Mouse (Mus musculus): ENCODE results near the gene Gadd45b.

GRCm38 (mm10) chr10:80880131-80880641, 49.7 kb upstream of the Gadd45b start:
- TF ChIP-seq CTCF (conservative IDR thresholded peaks at IDR 0.05 in 1 of 2, IDR thresholded peaks at IDR 0.05 in 1 of 2; ENCODE audit: low read depth in 2 of 2, low read length in 2 of 2): peak; percentile 94 to 97
- no peak for TF ChIP-seq EP300 (IDR thresholded peaks at IDR 0.05; ENCODE audit: low read length)
- no peak for TF ChIP-seq POLR2A (IDR thresholded peaks at IDR 0.05; ENCODE audit: low read depth, low read length)
- TF ChIP-seq USF2 (conservative IDR thresholded peaks at IDR 0.05; ENCODE audit: low read depth, low read length): 0 out of 2 replicates have a peak, but pooled peaks have one; percentile 29
- no peak for TF ChIP-seq GABPA (IDR thresholded peaks at IDR 0.05; ENCODE audit: insufficient replicate concordance, low read depth, low read length)
- TF ChIP-seq USF1 (IDR thresholded peaks at IDR 0.05; ENCODE audit: low read depth, low read length): peak; percentile 45
- no peak for TF ChIP-seq HCFC1 (IDR thresholded peaks at IDR 0.05; ENCODE audit: low read depth, low read length)
- TF ChIP-seq PAX5 (IDR thresholded peaks at IDR 0.05; ENCODE audit: low read length): no peak
- no peak for TF ChIP-seq KAT2A (IDR thresholded peaks at IDR 0.05; ENCODE audit: insufficient replicate concordance, low read length)
- TF ChIP-seq TCF12 (IDR thresholded peaks at IDR 0.05; ENCODE audit: low read depth, low read length): no peak
- no peak for TF ChIP-seq ELF1 (IDR thresholded peaks at IDR 0.05; ENCODE audit: low read depth, low read length)
- peak; percentile 87 for TF ChIP-seq BHLHE40 (IDR thresholded peaks at IDR 0.05; ENCODE audit: low read depth, low read length)
- TF ChIP-seq MAFK (IDR thresholded peaks at IDR 0.05; ENCODE audit: insufficient replicate concordance, low read length): no peak
- TF ChIP-seq CHD1 (IDR thresholded peaks at IDR 0.05; ENCODE audit: low read depth, low read length): no peak

Measured in CH12.LX (cell line).